Mouse (Mus musculus) lung, postnatal 0 days (tissue): ENCODE results near the gene Uroc1. TPM values are rescaled to one million over a fixed set of nuclear protein-coding genes. Genes with fewer than 3 reads are reported as not detected.
A peak's percentile ranks its signal among the peaks of the same experiment; 100 is the strongest.

ENCODE experiments used
- ATAC-seq: fragments of 200-750 bp; cut with Nextera tagmentation; 2 replicates; pipeline ENCODE4 v1.8.0; 2017; ENCODE audit warnings: moderate library complexity
- DNase-seq: peaks from one replicate; pipeline ENCODE4 v3.0.0-alpha.2; 2016; ENCODE audit warnings: low spot score
- H3K27ac ChIP-seq: fragments of 300-500 bp; sonication (generic); 2 replicates; pipeline ENCODE4 v1.5.1; 2014; ENCODE audit warnings: antibody characterized with exemption, mild to moderate bottlenecking, low read length, mixed read lengths
- H3K27me3 ChIP-seq: fragments of 300-500 bp; sonication (generic); replicated peaks from 2 replicates; pipeline ENCODE4 v1.6.1; 2014; ENCODE audit warnings: low read length, mixed read lengths; ENCODE audit not compliant: insufficient read depth
- H3K36me3 ChIP-seq: fragments of 300-500 bp; sonication (generic); 2 replicates; pipeline ENCODE4 v1.6.1; 2014; ENCODE audit warnings: low read length, mixed read lengths; ENCODE audit not compliant: insufficient read depth
- H3K4me1 ChIP-seq: fragments of 300-500 bp; sonication (generic); 2 replicates; pipeline ENCODE4 v1.6.1; 2014; ENCODE audit warnings: antibody characterized with exemption, low read depth, low read length, mixed read lengths; ENCODE audit not compliant: insufficient read depth
- H3K4me2 ChIP-seq: fragments of 300-500 bp; sonication (generic); replicated peaks from 2 replicates; pipeline ENCODE4 v1.6.1; 2014; ENCODE audit warnings: low read depth, mild to moderate bottlenecking, low read length, moderate library complexity, mixed read lengths
- H3K4me3 ChIP-seq: fragments of 300-500 bp; sonication (generic); 2 replicates; pipeline ENCODE4 v1.5.1; 2014; ENCODE audit warnings: low read depth, low read length
- H3K9ac ChIP-seq: fragments of 300-500 bp; sonication (generic); replicated peaks from 2 replicates; pipeline ENCODE4 v1.6.1; 2014; ENCODE audit warnings: low read depth, mild to moderate bottlenecking
- H3K9me3 ChIP-seq: fragments of 300-500 bp; sonication (generic); 2 replicates; pipeline ENCODE4 v1.6.1; 2016; ENCODE audit warnings: low read length, mixed read lengths
- CTCF ChIP-seq: IDR thresholded peaks from 2 replicates; pipeline ENCODE4 v1.5.1; 2016; ENCODE audit warnings: antibody characterized with exemption, mild to moderate bottlenecking
- EP300 ChIP-seq: IDR thresholded peaks from 2 replicates; pipeline ENCODE4 v1.6.1; 2016; ENCODE audit warnings: antibody characterized with exemption, mild to moderate bottlenecking, control low read depth
- WGBS: fragments of 180-500 bp; shearing (Covaris S2); extraction: QIAGEN DNeasy Blood & Tissue Kit; methylation state at CpG from one replicate; pipeline ENCODE4 v1.1.7; 2014; 5-methylcytosine and 5-hydroxymethylcytosine counted together
- polyA plus RNA-seq: library from polyadenylated mRNA; unstranded; fragments of >200 nt; fragmentation: Nextera tagmentation; extraction: Ambion mirVana; gene quantifications from 2 replicates; pipeline ENCODE4 v1.2.1, GENCODE M21; 2015

The Uroc1 gene
- polyA plus RNA-seq = not detected in 2 replicates

GRCm38 (mm10) chr6:90332561-90333425, at the start of gene Uroc1:
Gene Uroc1 (plus strand): TSS chr6:90333284.
- Histone ChIP-seq H3K36me3 (no peaks in the 10 kb centered on the region), H3K27me3 (no peaks in the 10 kb centered on the region), H3K4me1 (no peaks in the 10 kb centered on the region), H3K27ac (no peak within 1 kb of the TSS), H3K9me3 (no peaks in the 10 kb centered on the region), H3K4me3 (no peak within 1 kb of the TSS), H3K4me2 (no peak within 1 kb of the TSS), H3K9ac (no peak within 1 kb of the TSS)
- DNase-seq = no peak
- WGBS = 73% methylated on average over 7 of the region's 7 CpGs
- no peak for TF ChIP-seq CTCF
- TF ChIP-seq EP300 = no peak
- ATAC-seq = no peak

GRCm38 (mm10) chr6:90288265-90288664, 44.8 kb upstream of the Uroc1 start:
- ATAC-seq = no peak
- Histone ChIP-seq H3K4me3 (no peak overlapping the region), H3K27ac (no peak overlapping the region), H3K36me3 (no peaks in the 10 kb centered on the region), H3K4me2 (no peak overlapping the region), H3K9ac (no peak overlapping the region), H3K4me1 (no peaks in the 10 kb centered on the region), H3K9me3 (no peaks in the 10 kb centered on the region), H3K27me3 (no peaks in the 10 kb centered on the region)
- peak; percentile 52 for TF ChIP-seq CTCF
- no peak for TF ChIP-seq EP300
- no peak for DNase-seq
- WGBS = 53% methylated on average over 12 of the region's 12 CpGs

GRCm38 (mm10) chr6:90300919-90301318, 32.2 kb upstream of the Uroc1 start, which contains the start of gene BC048671:
Gene BC048671 (plus strand): TSS chr6:90301219.
- Histone ChIP-seq H3K9me3 (no peaks in the 10 kb centered on the region), H3K4me1 (no peaks in the 10 kb centered on the region), H3K36me3 (no peaks in the 10 kb centered on the region), H3K9ac (no peak within 1 kb of the TSS), H3K27me3 (no peaks in the 10 kb centered on the region), H3K4me3 (no peak within 1 kb of the TSS), H3K4me2 (no peak within 1 kb of the TSS), H3K27ac (no peak within 1 kb of the TSS)
- TF ChIP-seq EP300 (no peak), CTCF (no peak)
- ATAC-seq = no peak
- 72% methylated on average over 1 of the region's 1 CpGs for WGBS
- no peak for DNase-seq

DNA sequence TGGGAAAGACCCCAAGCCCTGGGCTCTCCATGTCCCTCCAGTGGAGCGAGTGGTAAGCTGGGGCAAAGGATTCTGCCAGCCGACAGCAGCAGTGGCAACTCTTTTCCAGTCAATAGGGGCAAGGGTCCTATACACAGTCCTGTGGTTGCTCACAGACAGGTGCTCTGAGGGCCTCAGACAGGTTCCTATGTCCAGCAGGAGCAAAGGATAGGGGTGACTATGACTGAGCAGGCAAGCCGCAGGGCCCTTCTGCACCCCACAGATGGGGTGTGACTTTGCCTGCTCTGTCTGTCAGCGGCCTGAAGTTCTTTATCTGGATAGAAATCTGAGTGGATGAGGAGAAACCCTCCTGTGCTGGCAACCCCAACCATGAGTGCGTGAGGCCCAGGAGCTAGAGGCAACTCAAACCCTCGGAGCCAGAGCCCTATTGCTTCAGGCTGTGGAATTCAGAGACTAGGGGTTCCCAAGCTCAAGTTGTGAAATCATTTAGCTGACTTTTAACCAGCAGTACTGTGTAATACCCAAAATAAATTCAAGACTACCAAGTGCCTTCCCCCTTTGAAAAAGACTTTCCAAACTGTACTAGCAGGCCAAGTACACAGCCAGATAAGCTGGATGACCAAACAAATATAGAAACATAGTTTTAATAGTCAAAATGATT, 26.6 kb upstream of the Uroc1 start:
- no peak for ATAC-seq
- no peak for TF ChIP-seq CTCF
- no peak for TF ChIP-seq EP300
- no peak for DNase-seq
- Histone ChIP-seq H3K9ac (no peak overlapping the region), H3K9me3 (no peaks in the 10 kb centered on the region), H3K27me3 (no peaks in the 10 kb centered on the region), H3K36me3 (no peaks in the 10 kb centered on the region), H3K4me1 (no peaks in the 10 kb centered on the region), H3K27ac (no peak overlapping the region), H3K4me2 (no peak overlapping the region), H3K4me3 (no peak overlapping the region)
- 74% methylated on average over 6 of the region's 6 CpGs for WGBS

- H3K9me3 ChIP-seq = no peaks in the 10 kb centered on the region
- no peaks in the 10 kb centered on the region for H3K4me1 ChIP-seq
- no peak overlapping the region for H3K9ac ChIP-seq
- no peak overlapping the region for H3K4me2 ChIP-seq
- no peak for ATAC-seq
- no peak overlapping the region for H3K27ac ChIP-seq
- no peak for TF ChIP-seq CTCF
- TF ChIP-seq EP300 = no peak
- H3K4me3 ChIP-seq = no peak overlapping the region
- 81% methylated on average over 87 of the region's 87 CpGs for WGBS
- H3K36me3 ChIP-seq = no peaks in the 10 kb centered on the region
- no peak for DNase-seq
- H3K27me3 ChIP-seq = no peaks in the 10 kb centered on the region
Measured at GRCm38 (mm10) chr6:90308839-90309778, 24.0 kb upstream of the Uroc1 start.

- H3K36me3 ChIP-seq = no peaks in the 10 kb centered on the region
- 70% methylated on average over 5 of the region's 5 CpGs for WGBS
- H3K4me2 ChIP-seq = no peak overlapping the region
- H3K9ac ChIP-seq = no peak overlapping the region
- ATAC-seq = no peak
- no peak for DNase-seq
- H3K27me3 ChIP-seq = no peaks in the 10 kb centered on the region
- H3K9me3 ChIP-seq = no peaks in the 10 kb centered on the region
- H3K4me1 ChIP-seq = no peaks in the 10 kb centered on the region
- H3K27ac ChIP-seq = no peak overlapping the region
- TF ChIP-seq CTCF (no peak), EP300 (no peak)
- no peak overlapping the region for H3K4me3 ChIP-seq
Measured at GRCm38 (mm10) chr6:90315961-90316360, 17.1 kb upstream of the Uroc1 start.
